Mouse (Mus musculus): ENCODE data around the gene Sun5.

- TF ChIP-seq CTCF (IDR thresholded peaks at IDR 0.05; ENCODE audit: insufficient read depth, low read length) (no peak), POLR2A (IDR thresholded peaks at IDR 0.05; ENCODE audit: borderline replicate concordance, extremely low read depth, low read depth, low read length) (no peak)
These were observed 46.3 kb downstream of the Sun5 start for GRCm38 (mm10) chr2:153824593-153824992.
